Mouse (Mus musculus) T-helper 17 cell (primary cell): ENCODE measurements at regions not wholly inside any gene's neighbourhood (a gene's known extent, or its start where the extent isn't known, plus 50 kb on each side); places are given as distances from the start of the nearest gene placed in this dataset.
"Not testable (repeated sequence)": the region's sequence is repeated elsewhere in the genome, so short reads cannot be mapped to it uniquely, and the experiment has no call there.

Source experiments
- in situ Hi-C, 2 experiments: fragments of 300-600 bp; cut with MboI, MseI; formaldehyde crosslinking; loops; 1 replicate in 1 of 2; 2 replicates in 1 of 2; pipeline ENCODE4 v1.15.1; 2025; ENCODE audit warnings: high pct_unique_total_duplicates in 2 of 2

GRCm38 (mm10) chr10:66641966-66642365 is 454.0 kb upstream of the Jmjd1c start:
- in situ Hi-C loops = no loop called here

GRCm38 (mm10) chr10:66643160-66643559 is 452.8 kb upstream of the Jmjd1c start:
- in situ Hi-C loops = no loop called here

- in situ Hi-C loops = no loop called here
Measured at GRCm38 (mm10) chr10:66657520-66657919, 438.4 kb upstream of the Jmjd1c start.

- in situ Hi-C loops = no loop called here
Measured at GRCm38 (mm10) chr10:66683160-66683559, 412.8 kb upstream of the Jmjd1c start.

- in situ Hi-C loops = not testable (repeated sequence)
Measured at GRCm38 (mm10) chr10:66689196-66689595, 406.7 kb upstream of the Jmjd1c start.

- in situ Hi-C loops = no loop called here
Measured at GRCm38 (mm10) chr10:66694549-66695285, 401.2 kb upstream of the Jmjd1c start.

- in situ Hi-C loops = not testable (repeated sequence)
Measured at GRCm38 (mm10) chr10:66714926-66715325, 381.0 kb upstream of the Jmjd1c start.

- in situ Hi-C loops = no loop called here
Measured at GRCm38 (mm10) chr10:66717909-66718308, 378.0 kb upstream of the Jmjd1c start.

GRCm38 (mm10) chr10:66719796-66720195 is 376.1 kb upstream of the Jmjd1c start:
- in situ Hi-C loops = no loop called here

- in situ Hi-C loops = no loop called here
Measured at GRCm38 (mm10) chr10:66733631-66734030, 362.3 kb upstream of the Jmjd1c start.

GRCm38 (mm10) chr10:66734853-66735252 is 361.1 kb upstream of the Jmjd1c start:
- in situ Hi-C loops = no loop called here

GRCm38 (mm10) chr10:66739017-66739416 is 356.9 kb upstream of the Jmjd1c start:
- in situ Hi-C loops = no loop called here

- in situ Hi-C loops = no loop called here
Measured at GRCm38 (mm10) chr10:66741819-66742218, 354.1 kb upstream of the Jmjd1c start.

GRCm38 (mm10) chr10:66743254-66743653 is 352.7 kb upstream of the Jmjd1c start:
- in situ Hi-C loops = no loop called here

GRCm38 (mm10) chr10:66745871-66746270 is 350.1 kb upstream of the Jmjd1c start:
- in situ Hi-C loops = no loop called here

- in situ Hi-C loops = no loop called here
Measured at GRCm38 (mm10) chr10:66752237-66752810, 343.6 kb upstream of the Jmjd1c start.

GRCm38 (mm10) chr10:66756866-66757265 is 339.1 kb upstream of the Jmjd1c start:
- in situ Hi-C loops = no loop called here

- in situ Hi-C loops = no loop called here
Measured at GRCm38 (mm10) chr10:66770161-66771030, 325.5 kb upstream of the Jmjd1c start.

GRCm38 (mm10) chr10:66780335-66781170 is 315.4 kb upstream of the Jmjd1c start:
- in situ Hi-C loops = no loop called here

- in situ Hi-C loops = no loop called here
Measured at GRCm38 (mm10) chr10:66781171-66781510, 314.8 kb upstream of the Jmjd1c start.

- in situ Hi-C loops = no loop called here
Measured at GRCm38 (mm10) chr10:66782025-66782424, 313.9 kb upstream of the Jmjd1c start.

- in situ Hi-C loops = no loop called here
Measured at GRCm38 (mm10) chr10:66787812-66788211, 308.1 kb upstream of the Jmjd1c start.
